In genomic region chr9:66504518-66504917, GRCm38 (mm10) we compare ENCODE assay signal across 10 mouse cellular contexts. TPM values are rescaled to one million over a fixed set of nuclear protein-coding genes. Genes with fewer than 3 reads are reported as not detected.
A peak's percentile ranks its signal among the peaks of the same experiment; 100 is the strongest.
DNase-seq lines count a peak whose midpoint lies in the region; ATAC-seq and TF ChIP-seq lines count a peak whose summit lies in the region.
"Had no signal": no experiment of that assay in that cellular context is flagged by ENCODE, and none has a peak within 500 bp of the region (broad histone marks: within the 10 kb centered on the region; RNA-seq: fewer than 3 reads in every experiment).

No protein-coding gene starts in this region.

- peak overlapping the region; percentile 61 for H3K27ac ChIP-seq in gastrocnemius, adult 2 months
- H3K27ac ChIP-seq in spleen, adult 2 months (ENCODE audit: insufficient read depth, low read length): peak overlapping the region; percentile 76
- H3K27ac ChIP-seq in liver, embryonic 13.5 days: peak overlapping the region; percentile 98

- no peaks in the 10 kb centered on the region for H3K9me3 ChIP-seq in liver, embryonic 13.5 days (replicated peaks)

- H3K4me1 ChIP-seq in spleen, adult 2 months (ENCODE audit: control insufficient read depth, insufficient read depth, insufficient read length): peaks cover 20% of the 10 kb centered on the region; the same call in 1 of the 2 replicates
- peaks cover 67% of the 10 kb centered on the region for H3K4me1 ChIP-seq in liver, embryonic 13.5 days (replicated peaks)

- intact Hi-C loops in gastrocnemius, adult 2 months (cut with DNase I): no loop called here

- TF ChIP-seq POLR2A in spleen, adult 2 months (IDR thresholded peaks at IDR 0.05; ENCODE audit: low read depth, low read length): no peak

- no peaks in the 10 kb centered on the region for H3K27me3 ChIP-seq in spleen, adult 2 months (ENCODE audit: control insufficient read depth, insufficient read depth, low read length)
- no peaks in the 10 kb centered on the region for H3K27me3 ChIP-seq in liver, embryonic 13.5 days

- peak overlapping the region; percentile 72; the same call in 1 of the 2 replicates for H3K4me2 ChIP-seq in liver, embryonic 13.5 days

- no peak for ATAC-seq in liver, embryonic 13.5 days (ENCODE audit: low read depth)

- no peak for TF ChIP-seq CTCF in gastrocnemius, adult 2 months (IDR thresholded peaks at IDR 0.05)
- no peak for TF ChIP-seq CTCF in spleen, adult 2 months (IDR thresholded peaks at IDR 0.05; ENCODE audit: extremely low read depth, insufficient read depth, insufficient read length, insufficient replicate concordance)

- H3K4me3 ChIP-seq in gastrocnemius, adult 2 months: no peak overlapping the region
- no peak overlapping the region for H3K4me3 ChIP-seq in spleen, adult 2 months (ENCODE audit: extremely low read depth, insufficient read depth, insufficient read length)
- H3K4me3 ChIP-seq in liver, embryonic 13.5 days (replicated peaks): no peak overlapping the region

- H3K36me3 ChIP-seq in spleen, adult 2 months (ENCODE audit: control insufficient read depth, insufficient read depth, low read length): peaks cover 18% of the 10 kb centered on the region
- peaks cover 93% of the 10 kb centered on the region for H3K36me3 ChIP-seq in liver, embryonic 13.5 days

- WGBS in spleen, adult 2 months: 95% methylated on average over 13 of the region's 13 CpGs
- WGBS in liver, embryonic 13.5 days (ENCODE audit: insufficient replicate concordance): 88% methylated on average over 13 of the region's 13 CpGs

- no peak for DNase-seq in gastrocnemius, adult 2 months
- DNase-seq in gastrocnemius, postnatal 10 days: no peak
- no peak for DNase-seq in spleen, adult 2 months (ENCODE audit: low read depth in 1 of 2, low spot score in 2 of 2)
- DNase-seq in spleen, adult 12 weeks (ENCODE audit: low spot score): no peak
- DNase-seq in liver, embryonic 13.5 days: no peak
- DNase-seq in c-Kit-positive CD71-positive TER-119-positive erythroid progenitor cells, embryonic 14.5 days (ENCODE audit: low spot score): no peak
- no peak for DNase-seq in lung, postnatal 36 days
- DNase-seq in cerebellum, postnatal 36 days: no peak
- DNase-seq: cerebellum, adult 8-10 months; kidney, postnatal 25 days had no signal

- H3K9ac ChIP-seq in liver, embryonic 13.5 days: peak overlapping the region; percentile 71

RNA-seq across cellular contexts. Expression of gene Fbxl22, which starts 9.9 kb away (rescaled TPM):
- total RNA-seq in gastrocnemius, adult 2 months (2021): 1 to 10 TPM; 1.7 to 3.1 TPM
- 10 to 100 TPM; 36.0 to 38.6 TPM for total RNA-seq in gastrocnemius, postnatal 10 days (2021)
- polyA plus RNA-seq in spleen, adult 2 months (2012; rRNA removed): 1.5 and 3.2 TPM in 2 replicates
- 0.68 and 0.82 TPM in 2 replicates for polyA plus RNA-seq in liver, embryonic 13.5 days (2015; fragmentation: Nextera tagmentation; extraction: Ambion mirVana)

Comparison
In these comparisons a context has a peak if more than half of its experiments do, and no peak if none do; other contexts are left out.
1. RNA of gene Fbxl22, which starts 9.9 kb away (total RNA-seq): 36.0 to 38.6 TPM in gastrocnemius, postnatal 10 days; 1.7 to 3.1 TPM in gastrocnemius, adult 2 months; every median in the first group is over 4 times any median in the second.
2. Peak in every context shown above with its lines, with median percentiles within 50 percentile points of each other: H3K27ac ChIP-seq.